Mouse (Mus musculus): ENCODE data around the gene Vps13d.

DNA sequence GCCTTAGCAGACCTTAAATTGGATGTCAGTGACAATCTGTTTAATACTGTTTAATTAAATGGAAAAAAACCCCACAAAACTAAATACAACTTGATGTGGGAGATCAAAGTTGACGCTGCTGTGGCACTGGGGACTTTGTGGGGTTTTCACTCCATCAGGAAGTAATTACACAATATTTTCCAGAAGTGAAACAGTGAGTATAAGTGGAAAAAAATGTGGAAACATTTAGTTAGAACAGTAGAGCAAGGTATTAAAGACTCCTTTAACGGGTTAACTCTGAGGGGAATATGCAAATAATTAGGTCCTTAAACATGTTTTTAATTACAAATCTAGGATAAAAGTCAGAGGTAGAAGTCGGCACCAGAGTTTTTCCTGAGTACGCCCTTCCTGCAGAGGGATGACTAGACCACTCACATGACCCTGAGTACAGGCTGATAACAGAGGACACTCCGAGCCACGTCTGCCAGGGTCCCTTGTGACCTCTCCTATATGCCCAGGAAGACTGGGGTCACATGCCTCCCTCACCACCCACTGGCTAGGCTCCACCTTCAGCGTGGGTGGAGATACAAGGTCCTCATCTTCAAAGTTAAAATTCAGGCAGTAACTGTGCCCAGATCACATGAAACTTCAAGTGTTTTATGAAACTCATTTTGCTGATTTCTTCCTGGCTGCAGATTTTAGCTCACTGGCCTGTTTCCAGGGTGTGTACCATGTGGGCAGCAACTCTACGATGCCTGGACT, 213.8 kb downstream of the Vps13d start:
- no peak for TF ChIP-seq POLR2A (IDR thresholded peaks at IDR 0.05; ENCODE audit: insufficient read depth, low read length)
- no peak for TF ChIP-seq CTCF (IDR thresholded peaks at IDR 0.05; ENCODE audit: low read depth, low read length)
- no peak for TF ChIP-seq EP300 (IDR thresholded peaks at IDR 0.05; ENCODE audit: insufficient read depth, low read depth, low read length)
